Mouse (Mus musculus): ENCODE measurements around the gene Arl2. TPM values are rescaled to one million over a fixed set of nuclear protein-coding genes. Genes with fewer than 3 reads are reported as not detected.

The Arl2 gene
- total RNA-seq, 2 experiments from 2014 or later, result 63.1 to 63.7 TPM

GRCm38 (mm10) chr19:6126789-6127580 is 14.4 kb downstream of the Arl2 start:
- DNase-seq, result no peak

DNA sequence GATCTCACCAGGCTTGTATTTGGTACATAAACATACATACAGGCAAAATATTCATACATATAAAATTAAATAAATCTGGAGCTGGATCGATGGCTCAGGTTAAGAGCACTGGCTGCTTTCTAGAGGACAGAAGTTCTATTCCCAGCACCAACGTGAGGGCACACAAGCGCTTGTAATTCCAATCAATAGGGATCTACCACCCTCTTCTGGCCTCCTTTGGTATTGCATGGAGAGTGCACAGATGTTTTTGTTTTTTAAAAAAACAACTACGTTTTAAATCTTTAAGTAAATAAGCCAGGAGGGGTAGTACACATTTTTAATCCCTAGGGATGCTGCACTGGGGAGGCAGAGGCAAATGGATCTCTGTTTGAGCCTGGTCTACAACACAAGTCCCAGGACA is 15.1 kb downstream of the Arl2 start:
- DNase-seq, result peak; percentile 75

DNA sequence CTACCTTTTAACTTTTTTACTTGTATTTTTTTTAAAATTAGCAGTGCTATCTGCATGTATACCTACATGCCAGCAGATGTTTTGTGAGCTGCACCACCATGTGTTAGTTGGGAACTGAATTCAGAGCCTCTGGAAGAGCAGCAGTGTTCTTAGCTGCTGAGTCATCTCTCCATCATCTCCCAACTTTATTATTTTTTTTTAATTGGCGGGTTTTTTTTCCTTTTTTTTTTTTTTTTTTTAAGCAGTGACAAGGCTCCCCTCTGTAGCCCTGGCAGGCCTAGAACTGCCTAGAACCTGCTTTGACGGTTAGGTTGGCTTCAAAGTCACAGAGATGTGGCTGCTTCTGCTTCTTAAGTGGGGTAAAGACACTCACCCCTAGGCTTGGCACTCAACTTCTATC is 16.4 kb downstream of the Arl2 start:
- DNase-seq, result no peak

DNA sequence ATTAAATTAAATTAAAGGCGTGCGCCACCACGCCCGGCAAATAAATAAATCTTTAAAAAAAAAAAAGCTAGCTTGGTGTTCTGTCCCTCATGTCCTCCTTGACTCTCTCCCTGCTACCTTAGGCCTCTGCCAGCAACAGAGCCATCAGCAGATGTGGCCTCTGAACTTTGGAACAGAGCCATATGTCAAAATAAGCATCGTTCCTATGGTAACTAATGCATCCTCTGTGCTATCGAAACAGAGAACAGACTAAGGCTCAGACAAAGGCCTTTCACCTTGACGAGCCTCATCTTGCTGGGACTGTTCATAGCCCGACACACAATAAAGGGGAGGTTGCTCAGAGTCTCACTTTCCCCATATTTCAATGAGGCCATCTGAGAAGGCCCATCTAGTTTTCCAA is 18.0 kb downstream of the Arl2 start:
- DNase-seq, result no peak

- DNase-seq, result no peak
Measured at GRCm38 (mm10) chr19:6121761-6122160, 19.6 kb downstream of the Arl2 start.

- DNase-seq, result no peak
Measured at GRCm38 (mm10) chr19:6118677-6119185, 22.6 kb downstream of the Arl2 start.

GRCm38 (mm10) chr19:6117986-6118676 is 23.2 kb downstream of the Arl2 start, which contains the start of gene Sac3d1:
Sac3d1 (minus strand) TSS chr19:6118650.
- DNase-seq, result peak; percentile 91

- no peak for DNase-seq
Measured at GRCm38 (mm10) chr19:6117346-6117985, 23.9 kb downstream of the Arl2 start.

GRCm38 (mm10) chr19:6116113-6116850 is 25.1 kb downstream of the Arl2 start:
- DNase-seq, result peak; percentile 82

DNA sequence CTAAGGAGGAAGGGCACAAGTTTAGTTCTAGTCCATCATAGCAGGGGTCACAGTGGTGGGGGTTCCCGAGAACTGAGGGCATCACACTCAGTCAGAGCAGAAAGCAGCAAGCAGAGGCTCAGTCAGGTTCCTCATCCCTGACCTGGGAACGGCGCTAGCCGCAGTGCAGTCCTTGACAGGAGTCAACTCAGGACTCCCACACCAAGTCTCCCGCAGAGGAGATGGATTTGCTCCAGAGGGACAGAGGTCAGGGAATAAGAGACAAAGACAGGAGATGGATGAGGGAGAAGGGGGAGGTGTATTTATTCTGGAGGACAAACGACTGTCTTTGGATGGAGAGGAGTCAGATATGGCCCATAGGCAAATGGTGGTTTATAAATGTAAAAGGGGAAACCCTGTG is 28.2 kb downstream of the Arl2 start:
- DNase-seq, result no peak

DNA sequence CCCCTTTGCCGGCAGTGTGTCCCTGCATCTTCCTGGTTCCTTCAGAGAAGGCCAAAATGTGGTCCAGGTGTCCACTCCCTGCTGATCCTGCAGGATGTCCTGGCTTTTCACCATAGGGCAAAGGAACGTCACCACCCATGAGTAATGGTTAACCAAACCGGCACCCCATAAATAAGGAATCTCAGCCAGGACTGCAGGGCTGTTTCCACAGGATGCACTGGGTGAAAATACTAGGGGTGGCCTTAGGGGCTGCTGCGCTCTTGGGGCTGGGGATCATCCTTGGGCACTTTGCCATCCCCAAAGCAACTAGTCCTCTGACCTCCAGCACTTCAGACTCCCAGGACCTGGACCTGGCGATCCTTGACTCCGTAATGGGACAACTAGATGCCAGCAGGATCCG is 35.8 kb downstream of the Arl2 start, which contains the start of gene Naaladl1:
Gene Naaladl1, plus strand, starts transcription at position 197 of the 400 bp plus-strand sequence.
- DNase-seq, result no peak

DNA sequence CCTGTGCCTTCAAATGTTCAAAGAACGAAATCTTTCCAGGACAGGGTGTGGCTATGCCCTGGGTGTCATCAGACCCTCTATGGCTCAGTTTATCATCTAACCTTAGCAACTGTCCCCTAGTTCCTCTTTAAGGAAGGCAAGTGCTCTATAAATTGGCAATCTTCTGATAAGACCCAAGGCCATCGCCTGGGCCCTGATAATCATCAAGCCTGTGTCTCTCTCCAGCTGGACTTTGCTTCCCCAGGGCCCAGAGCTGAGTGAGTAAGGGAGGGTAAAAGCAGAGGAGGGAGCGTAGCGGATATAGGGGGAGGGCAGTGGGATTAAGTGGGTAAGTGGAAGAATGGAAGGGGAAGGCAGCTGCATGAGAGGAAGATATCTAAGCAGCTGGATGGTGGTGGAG is 36.9 kb downstream of the Arl2 start:
- DNase-seq, result no peak

GRCm38 (mm10) chr19:6102169-6102853 is 39.0 kb downstream of the Arl2 start:
- no peak for DNase-seq

- DNase-seq, result no peak
Measured at GRCm38 (mm10) chr19:6101186-6101585, 40.2 kb downstream of the Arl2 start.

DNA sequence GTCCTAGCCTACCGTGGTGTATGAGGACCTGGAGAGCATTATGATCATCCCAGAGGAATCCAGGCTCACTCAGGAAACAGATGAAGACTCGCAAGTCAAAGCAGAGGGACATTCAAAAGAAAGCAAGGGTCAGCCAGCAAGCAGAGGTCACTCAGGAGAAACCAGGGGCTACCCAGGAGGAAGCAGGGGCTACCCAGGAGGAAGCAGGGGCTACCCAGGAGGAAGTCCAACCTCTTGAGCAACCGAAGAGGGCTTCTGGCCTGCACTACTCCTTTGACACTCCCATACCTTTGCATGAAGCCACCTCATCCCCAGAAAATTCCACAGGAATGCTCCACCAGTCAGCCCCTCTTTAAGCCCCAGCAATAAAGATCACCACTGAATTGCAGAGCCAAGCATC is 43.5 kb downstream of the Arl2 start:
- no peak for DNase-seq

DNA sequence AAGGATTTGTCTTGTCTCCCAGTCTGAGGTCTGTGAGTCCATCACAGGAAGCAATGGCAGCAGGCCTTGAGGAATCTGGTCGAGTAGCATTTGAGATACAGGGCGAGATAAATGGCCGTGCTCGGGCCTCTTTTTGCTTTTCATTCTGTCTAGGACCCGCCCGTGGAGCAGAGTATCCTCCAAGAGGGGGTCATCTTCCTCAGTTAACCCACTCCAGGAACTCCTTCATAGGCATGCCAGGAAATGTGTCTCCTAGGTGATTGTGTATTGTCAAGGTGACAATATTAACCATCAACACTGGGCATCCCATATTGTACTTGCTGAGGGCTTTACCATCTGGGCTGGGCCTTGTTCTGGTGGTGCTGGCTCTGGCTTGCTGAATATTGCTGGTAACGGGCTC is 47.2 kb downstream of the Arl2 start, which contains the start of gene AC131692.1:
Gene AC131692.1, plus strand, starts transcription at position 301 of the 400 bp plus-strand sequence.
- no peak for DNase-seq

- no peak for DNase-seq
Measured at GRCm38 (mm10) chr19:6088841-6089240, 52.5 kb downstream of the Arl2 start.

DNA sequence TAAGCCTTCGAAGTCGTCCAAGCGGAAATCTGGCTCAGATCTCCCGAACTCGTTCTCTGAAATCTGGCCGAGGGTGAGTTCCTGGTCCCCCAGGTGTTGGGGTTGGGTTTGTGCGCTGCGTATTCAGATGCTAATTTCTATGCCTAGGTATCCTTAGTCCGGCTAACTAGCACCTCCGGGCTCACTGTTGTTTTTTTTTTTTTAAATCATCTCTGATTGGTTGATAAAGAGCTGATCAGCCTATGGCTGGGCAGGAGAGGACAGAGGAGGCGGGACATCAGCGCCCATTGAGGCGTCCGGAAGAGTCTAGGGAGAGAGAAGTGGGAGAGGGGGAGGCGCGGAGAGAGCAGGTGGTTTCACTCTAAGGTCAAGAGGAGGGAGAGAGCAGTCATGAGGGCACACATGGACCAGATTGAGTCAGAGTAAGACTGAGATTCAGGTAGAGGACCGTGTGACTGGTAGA is 55.9 kb downstream of the Arl2 start:
- DNase-seq, result peak; percentile 77

GRCm38 (mm10) chr19:6084478-6085248 is 56.7 kb downstream of the Arl2 start, which contains the start of the genes Zfpl1 and Cdca5:
Zfpl1 (minus strand) TSS chr19:6084956.
Cdca5 (plus strand) TSS chr19:6084983.
- DNase-seq, result peak; percentile 97

Measured in adrenal gland, postnatal 10 days (tissue).